Mouse (Mus musculus) bone marrow macrophage, adult 2 months (primary cell): ENCODE measurements around the gene Slc30a4.

ENCODE experiments used
- CTCF ChIP-seq: IDR thresholded peaks from 2 replicates; pipeline ENCODE4 v1.5.1; 2012; ENCODE audit warnings: low read depth, mild to moderate bottlenecking, low read length, moderate library complexity
- POLR2A ChIP-seq: IDR thresholded peaks from 2 replicates; pipeline ENCODE4 v1.6.1; 2012; ENCODE audit warnings: mild to moderate bottlenecking, low read depth, low read length, borderline replicate concordance

- no peak for TF ChIP-seq POLR2A
- TF ChIP-seq CTCF = no peak
Measured at GRCm38 (mm10) chr2:122675126-122675525, 27.3 kb downstream of the Slc30a4 start.
